Mouse (Mus musculus): ENCODE results near the gene Sap30l. TPM values are rescaled to one million over a fixed set of nuclear protein-coding genes. Genes with fewer than 3 reads are reported as not detected.

Gene Sap30l
- polyA plus RNA-seq (2014; fragmentation: Nextera tagmentation; extraction: Ambion mirVana): 14.2 and 16.3 TPM in 2 replicates

DNA sequence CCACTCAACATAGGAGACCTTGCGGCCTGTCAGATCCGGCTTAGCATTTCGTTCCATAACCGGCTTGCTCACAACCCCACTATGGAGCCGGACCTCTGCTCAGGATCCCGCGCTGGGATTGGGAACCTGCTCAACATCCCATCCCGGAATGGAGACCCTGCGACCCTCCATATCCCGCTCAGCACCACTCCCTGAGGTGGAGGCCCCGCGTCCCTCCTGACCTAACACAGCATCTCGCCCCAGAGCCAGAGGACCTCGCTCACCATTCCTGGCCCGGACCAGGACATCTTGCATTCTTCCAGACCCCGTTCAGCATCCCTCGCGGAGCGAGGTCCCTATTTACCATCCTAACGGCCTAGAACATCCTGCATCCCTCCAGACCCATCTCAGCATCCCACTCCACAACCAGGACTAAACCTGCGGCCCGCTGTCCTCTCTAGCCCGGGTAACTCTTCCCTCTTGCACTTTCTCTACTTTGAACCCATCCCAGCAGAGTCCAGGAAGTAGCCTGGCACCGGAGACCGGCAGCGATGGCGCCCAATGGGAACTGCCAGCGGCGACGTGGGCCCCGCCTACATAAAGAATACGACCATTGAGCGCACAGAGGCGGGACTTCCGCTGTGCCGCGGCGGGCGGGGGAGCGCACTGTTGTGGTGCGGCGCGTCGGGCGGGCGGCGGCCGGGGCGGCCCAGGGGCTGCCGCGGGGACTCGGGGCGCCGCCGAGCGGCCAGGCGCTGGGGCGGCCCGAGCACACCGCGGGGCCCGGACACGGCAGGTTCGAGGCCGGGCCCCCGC is at the start of gene Sap30l:
TSS of gene Sap30l (plus strand) at position 667 of the 795 bp plus-strand sequence.
- ATAC-seq (ENCODE audit: low read depth) (peak; percentile 97), DNase-seq (ENCODE audit: low spot score) (peak; percentile 98)
- H3K36me3 ChIP-seq (ENCODE audit: control insufficient read depth, insufficient read depth, low read length): 0 out of 2 replicates have a peak, but pooled peaks cover 4% of the 10 kb centered on the region
- under 1% methylated on average over 43 of the region's 66 CpGs for WGBS
- H3K4me2 ChIP-seq (ENCODE audit: low read depth, low read length): peak within 1 kb of the TSS; percentile 85
- peak within 1 kb of the TSS; percentile 94 for H3K4me3 ChIP-seq (ENCODE audit: low read depth, low read length)
- H3K27me3 ChIP-seq (replicated peaks; ENCODE audit: control insufficient read depth, insufficient read depth, low read length): no peaks in the 10 kb centered on the region
- H3K9ac ChIP-seq (ENCODE audit: low read depth, low read length): peak within 1 kb of the TSS; percentile 90
- H3K27ac ChIP-seq (replicated peaks; ENCODE audit: low read depth, low read length): peak within 1 kb of the TSS; percentile 83
- no peaks in the 10 kb centered on the region for H3K9me3 ChIP-seq (ENCODE audit: control insufficient read depth, low read length)
- peaks cover 17% of the 10 kb centered on the region for H3K4me1 ChIP-seq (ENCODE audit: control insufficient read depth, insufficient read depth, low read length)

DNA sequence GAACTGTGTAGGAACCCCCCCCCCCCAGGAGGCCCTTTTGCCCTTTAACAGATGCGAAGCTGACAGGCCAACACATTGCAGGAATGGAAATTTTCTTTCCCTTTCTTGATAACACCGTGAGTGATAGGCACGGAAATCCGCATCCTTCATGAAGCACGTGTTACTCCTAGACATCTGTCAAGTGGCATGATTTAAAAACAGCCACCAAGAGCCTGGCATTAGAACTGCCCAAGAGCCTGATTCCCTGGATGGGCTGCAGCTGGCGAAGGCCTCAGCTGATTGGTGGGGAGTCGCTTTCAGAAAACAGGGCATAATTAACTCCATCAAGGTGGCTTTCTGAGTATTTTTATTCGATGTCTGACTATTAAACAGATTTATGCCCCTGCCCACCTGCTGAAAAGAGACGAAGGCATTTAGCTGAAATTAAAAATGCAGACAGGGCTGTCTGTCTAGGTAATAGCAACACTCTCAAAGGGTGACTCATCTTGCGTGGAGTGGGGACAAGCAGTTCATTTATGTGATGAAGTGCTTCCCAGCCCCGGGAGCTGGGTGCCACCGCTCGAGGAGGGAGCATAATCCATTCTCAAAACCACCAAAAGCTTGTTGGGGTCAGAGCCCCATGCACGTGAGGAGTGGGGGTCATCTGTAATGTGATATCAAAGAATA is 47.8 kb upstream of the Sap30l start:
- DNase-seq (ENCODE audit: low spot score): no peak
- Histone ChIP-seq H3K9ac (ENCODE audit: low read depth, low read length) (no peak overlapping the region), H3K36me3 (ENCODE audit: control insufficient read depth, insufficient read depth, low read length) (no peaks in the 10 kb centered on the region), H3K27me3 (replicated peaks; ENCODE audit: control insufficient read depth, insufficient read depth, low read length) (no peaks in the 10 kb centered on the region), H3K9me3 (ENCODE audit: control insufficient read depth, low read length) (no peaks in the 10 kb centered on the region), H3K4me2 (ENCODE audit: low read depth, low read length) (no peak overlapping the region), H3K4me3 (ENCODE audit: low read depth, low read length) (no peak overlapping the region), H3K4me1 (ENCODE audit: control insufficient read depth, insufficient read depth, low read length) (no peaks in the 10 kb centered on the region), H3K27ac (replicated peaks; ENCODE audit: low read depth, low read length) (no peak overlapping the region)
- ATAC-seq (ENCODE audit: low read depth): no peak
- WGBS: 66% methylated on average over 14 of the region's 14 CpGs

DNA sequence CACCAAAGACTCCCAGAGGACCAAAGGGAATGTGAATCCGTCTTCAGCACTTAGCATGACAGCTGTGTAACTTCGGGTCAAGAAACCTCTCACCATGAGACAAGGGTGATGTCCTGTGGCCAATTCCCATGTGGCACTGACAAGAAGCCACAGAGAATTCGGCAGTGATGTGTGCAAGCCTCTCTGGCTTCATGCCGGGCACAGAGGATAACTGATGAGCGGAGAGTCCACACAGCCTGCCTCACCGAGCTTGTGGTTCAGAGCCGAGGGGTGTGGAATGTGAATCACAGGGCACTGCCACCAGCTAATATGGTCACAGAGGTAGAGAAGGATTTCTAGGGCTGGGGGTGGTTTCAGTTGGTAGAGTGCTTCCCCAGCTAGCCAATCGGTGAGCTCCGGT is 42.8 kb upstream of the Sap30l start:
- DNase-seq (ENCODE audit: low spot score) (no peak), ATAC-seq (ENCODE audit: low read depth) (no peak)
- H3K36me3 ChIP-seq (ENCODE audit: control insufficient read depth, insufficient read depth, low read length): peaks cover 6% of the 10 kb centered on the region; the same call in 1 of the 2 replicates
- H3K9ac ChIP-seq (ENCODE audit: low read depth, low read length): no peak overlapping the region
- no peak overlapping the region for H3K27ac ChIP-seq (replicated peaks; ENCODE audit: low read depth, low read length)
- WGBS: 63% methylated on average over 9 of the region's 9 CpGs
- no peaks in the 10 kb centered on the region for H3K4me1 ChIP-seq (ENCODE audit: control insufficient read depth, insufficient read depth, low read length)
- no peaks in the 10 kb centered on the region for H3K9me3 ChIP-seq (ENCODE audit: control insufficient read depth, low read length)
- H3K4me2 ChIP-seq (ENCODE audit: low read depth, low read length): no peak overlapping the region
- H3K4me3 ChIP-seq (ENCODE audit: low read depth, low read length): no peak overlapping the region
- H3K27me3 ChIP-seq (replicated peaks; ENCODE audit: control insufficient read depth, insufficient read depth, low read length): no peaks in the 10 kb centered on the region

DNA sequence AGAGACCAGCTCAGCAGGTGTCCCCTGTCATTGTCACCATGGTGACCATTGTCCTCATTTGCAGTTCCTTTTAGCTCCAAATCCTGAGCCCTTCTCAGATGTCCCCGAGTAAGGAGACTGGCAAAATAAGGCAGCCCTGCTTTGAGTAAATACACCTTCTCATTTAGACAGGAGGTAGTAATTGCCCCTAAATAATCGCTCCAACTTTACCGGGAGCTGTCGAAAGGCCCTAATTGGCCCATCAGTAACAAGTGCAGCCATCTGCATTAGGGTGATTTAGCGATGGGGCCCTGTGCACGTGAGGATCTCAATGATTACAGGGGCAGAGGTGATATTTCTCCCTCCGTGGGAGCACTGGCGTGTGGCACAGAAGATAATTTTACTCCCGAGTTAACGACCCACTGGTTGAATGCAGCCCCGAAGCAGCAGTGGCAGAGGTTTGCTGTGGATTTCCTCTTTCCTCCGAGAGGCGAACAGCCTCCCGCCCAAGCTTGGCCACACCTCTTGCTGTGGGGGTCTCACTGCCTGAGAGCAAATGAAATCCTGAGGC is 40.9 kb upstream of the Sap30l start:
- DNase-seq (ENCODE audit: low spot score): peak; percentile 77
- H3K27me3 ChIP-seq (replicated peaks; ENCODE audit: control insufficient read depth, insufficient read depth, low read length): no peaks in the 10 kb centered on the region
- peak; percentile 88 for ATAC-seq (ENCODE audit: low read depth)
- no peak overlapping the region for H3K4me2 ChIP-seq (ENCODE audit: low read depth, low read length)
- H3K9ac ChIP-seq (ENCODE audit: low read depth, low read length): no peak overlapping the region
- 31% methylated on average over 14 of the region's 14 CpGs for WGBS
- no peaks in the 10 kb centered on the region for H3K4me1 ChIP-seq (ENCODE audit: control insufficient read depth, insufficient read depth, low read length)
- peaks cover 8% of the 10 kb centered on the region; the same call in 1 of the 2 replicates for H3K36me3 ChIP-seq (ENCODE audit: control insufficient read depth, insufficient read depth, low read length)
- H3K4me3 ChIP-seq (ENCODE audit: low read depth, low read length): no peak overlapping the region
- H3K9me3 ChIP-seq (ENCODE audit: control insufficient read depth, low read length): no peaks in the 10 kb centered on the region
- H3K27ac ChIP-seq (replicated peaks; ENCODE audit: low read depth, low read length): no peak overlapping the region

DNA sequence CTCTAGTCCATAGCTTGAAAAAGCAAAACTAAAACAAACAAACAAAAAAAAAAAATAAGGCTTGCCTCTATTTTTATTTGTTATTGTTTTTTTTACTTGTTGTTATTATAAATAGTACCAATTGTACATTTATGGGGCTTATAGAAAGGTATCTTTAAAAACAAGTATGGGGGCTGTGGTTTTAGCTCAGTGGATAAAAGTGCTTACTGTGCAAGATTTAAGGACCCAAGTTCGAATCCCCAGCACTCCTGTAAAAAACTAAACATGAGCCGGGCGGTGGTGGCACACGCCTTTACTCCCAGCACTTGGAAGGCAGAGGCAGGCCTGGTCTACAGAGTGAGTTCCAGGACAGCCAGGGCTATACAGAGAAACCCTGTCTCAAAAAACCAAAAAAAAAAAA is 40.1 kb upstream of the Sap30l start:
- DNase-seq (ENCODE audit: low spot score) (no peak), ATAC-seq (ENCODE audit: low read depth) (no peak)
- peaks cover 2% of the 10 kb centered on the region for H3K4me1 ChIP-seq (ENCODE audit: control insufficient read depth, insufficient read depth, low read length)
- H3K36me3 ChIP-seq (ENCODE audit: control insufficient read depth, insufficient read depth, low read length): peaks cover 14% of the 10 kb centered on the region; the same call in 1 of the 2 replicates
- no peak overlapping the region for H3K9ac ChIP-seq (ENCODE audit: low read depth, low read length)
- no peaks in the 10 kb centered on the region for H3K27me3 ChIP-seq (replicated peaks; ENCODE audit: control insufficient read depth, insufficient read depth, low read length)
- no peak overlapping the region for H3K27ac ChIP-seq (replicated peaks; ENCODE audit: low read depth, low read length)
- no peak overlapping the region for H3K4me2 ChIP-seq (ENCODE audit: low read depth, low read length)
- H3K4me3 ChIP-seq (ENCODE audit: low read depth, low read length): no peak overlapping the region
- WGBS: 95% methylated on average over 4 of the region's 4 CpGs
- no peaks in the 10 kb centered on the region for H3K9me3 ChIP-seq (ENCODE audit: control insufficient read depth, low read length)

DNA sequence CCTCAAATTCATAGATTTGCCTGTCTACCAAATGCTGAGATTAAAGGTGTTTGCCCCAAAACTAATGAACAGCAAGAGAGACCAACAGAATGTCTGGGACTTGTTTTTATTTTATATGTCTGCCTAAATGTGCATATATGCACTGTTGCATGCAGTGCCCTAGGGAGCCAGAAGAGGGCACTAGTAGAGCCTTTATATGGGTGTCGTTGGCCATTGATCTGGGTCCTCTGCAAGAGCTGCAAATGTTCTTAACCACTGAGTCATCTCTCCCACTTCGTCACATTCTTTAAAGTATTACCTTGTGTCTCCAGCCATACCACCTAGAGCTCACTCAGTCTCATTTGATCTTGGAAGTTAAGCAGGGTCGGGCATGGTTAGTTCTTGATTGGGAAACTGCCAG is 37.3 kb upstream of the Sap30l start:
- Histone ChIP-seq H3K36me3 (ENCODE audit: control insufficient read depth, insufficient read depth, low read length) (peaks cover 14% of the 10 kb centered on the region; the same call in 1 of the 2 replicates), H3K9me3 (ENCODE audit: control insufficient read depth, low read length) (no peaks in the 10 kb centered on the region), H3K27me3 (replicated peaks; ENCODE audit: control insufficient read depth, insufficient read depth, low read length) (no peaks in the 10 kb centered on the region), H3K27ac (replicated peaks; ENCODE audit: low read depth, low read length) (no peak overlapping the region), H3K9ac (ENCODE audit: low read depth, low read length) (no peak overlapping the region), H3K4me1 (ENCODE audit: control insufficient read depth, insufficient read depth, low read length) (peaks cover 4% of the 10 kb centered on the region), H3K4me3 (ENCODE audit: low read depth, low read length) (no peak overlapping the region), H3K4me2 (ENCODE audit: low read depth, low read length) (no peak overlapping the region)
- 89% methylated on average over 3 of the region's 3 CpGs for WGBS
- ATAC-seq (ENCODE audit: low read depth): no peak
- no peak for DNase-seq (ENCODE audit: low spot score)

DNA sequence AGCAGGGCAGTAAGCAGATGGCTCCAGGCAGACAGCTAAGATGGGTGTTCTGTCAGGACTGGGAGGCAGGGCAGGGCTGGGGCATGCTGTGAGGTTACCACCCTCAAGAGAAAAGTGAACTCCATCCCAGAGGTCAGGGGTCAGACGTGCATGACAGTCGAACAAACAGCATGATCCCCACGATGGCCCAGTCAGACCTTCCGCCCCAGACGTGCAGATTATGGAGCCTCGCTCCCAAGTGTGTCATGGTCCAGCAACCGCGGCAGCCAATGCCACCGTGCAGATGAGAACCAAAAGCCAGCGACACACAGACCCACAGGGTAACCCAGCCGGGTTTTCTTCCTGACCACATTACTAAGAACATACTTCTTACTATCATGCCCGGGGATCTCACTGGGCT is 34.8 kb upstream of the Sap30l start:
- Histone ChIP-seq H3K4me3 (ENCODE audit: low read depth, low read length) (no peak overlapping the region), H3K4me2 (ENCODE audit: low read depth, low read length) (no peak overlapping the region), H3K4me1 (ENCODE audit: control insufficient read depth, insufficient read depth, low read length) (peaks cover 4% of the 10 kb centered on the region), H3K27ac (replicated peaks; ENCODE audit: low read depth, low read length) (no peak overlapping the region), H3K27me3 (replicated peaks; ENCODE audit: control insufficient read depth, insufficient read depth, low read length) (no peaks in the 10 kb centered on the region), H3K36me3 (ENCODE audit: control insufficient read depth, insufficient read depth, low read length) (peaks cover 34% of the 10 kb centered on the region), H3K9me3 (ENCODE audit: control insufficient read depth, low read length) (no peaks in the 10 kb centered on the region), H3K9ac (ENCODE audit: low read depth, low read length) (no peak overlapping the region)
- ATAC-seq (ENCODE audit: low read depth) (no peak), DNase-seq (ENCODE audit: low spot score) (no peak)
- WGBS: 38% methylated on average over 12 of the region's 12 CpGs

DNA sequence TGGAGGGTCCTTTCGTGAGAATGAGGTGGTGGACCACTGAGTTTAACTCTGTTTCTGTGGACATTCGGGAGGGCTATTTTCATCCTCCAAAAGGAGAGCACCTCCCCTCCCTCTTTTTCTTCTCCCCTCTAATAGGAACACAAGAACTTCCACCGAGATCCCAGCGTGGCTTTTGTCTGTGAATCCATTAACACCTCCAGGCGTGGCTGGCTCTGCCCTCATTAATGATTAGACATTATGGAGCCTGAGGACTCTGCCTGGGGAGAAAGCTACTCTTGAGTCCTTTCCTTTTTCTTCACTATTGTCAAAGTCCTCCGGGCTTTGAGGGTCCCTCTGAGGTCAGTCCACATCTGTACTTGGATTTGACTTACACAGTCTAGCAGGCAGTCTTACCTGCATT is 34.3 kb upstream of the Sap30l start:
- Histone ChIP-seq H3K4me2 (ENCODE audit: low read depth, low read length) (no peak overlapping the region), H3K4me3 (ENCODE audit: low read depth, low read length) (no peak overlapping the region), H3K4me1 (ENCODE audit: control insufficient read depth, insufficient read depth, low read length) (peaks cover 4% of the 10 kb centered on the region), H3K9ac (ENCODE audit: low read depth, low read length) (no peak overlapping the region), H3K9me3 (ENCODE audit: control insufficient read depth, low read length) (no peaks in the 10 kb centered on the region), H3K27ac (replicated peaks; ENCODE audit: low read depth, low read length) (no peak overlapping the region), H3K36me3 (ENCODE audit: control insufficient read depth, insufficient read depth, low read length) (peaks cover 37% of the 10 kb centered on the region), H3K27me3 (replicated peaks; ENCODE audit: control insufficient read depth, insufficient read depth, low read length) (no peaks in the 10 kb centered on the region)
- 61% methylated on average over 6 of the region's 6 CpGs for WGBS
- no peak for DNase-seq (ENCODE audit: low spot score)
- no peak for ATAC-seq (ENCODE audit: low read depth)
